Mouse (Mus musculus) fibroblast of lung, adult 2 months (primary cell): ENCODE results near the gene Gm21762.
"Not testable (repeated sequence)": the region's sequence is repeated elsewhere in the genome, so short reads cannot be mapped to it uniquely, and the experiment has no call there.

Experiments used
- DNase-seq: peaks from one replicate; pipeline ENCODE4 v3.0.0-alpha.2; 2011; ENCODE audit warnings: low read depth

Gm21762 gene

GRCm38 (mm10) chr13:120215847-120216246 is at the start of gene Gm21762:
TSS of gene Gm21762 (minus strand) at chr13:120215947.
- DNase-seq: not testable (repeated sequence)

DNA sequence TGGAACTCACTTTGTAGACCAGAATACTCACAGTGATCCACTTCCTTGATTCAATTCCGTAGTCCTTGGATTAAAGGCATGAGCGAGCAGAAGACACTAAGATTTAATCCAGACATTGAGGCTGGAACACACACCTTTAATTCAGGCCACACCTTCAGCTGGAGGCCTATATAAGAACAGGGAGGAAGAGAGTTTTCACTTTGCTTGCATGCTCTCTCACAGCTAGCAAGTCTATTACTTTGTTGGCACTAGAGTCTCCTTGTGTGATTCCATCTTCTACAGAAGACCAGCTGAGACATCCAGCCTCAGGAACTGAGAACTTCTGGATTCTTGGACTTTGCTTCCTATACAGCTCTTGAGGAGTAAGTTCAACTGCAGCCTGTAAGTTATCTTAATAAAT is 47.1 kb upstream of the Gm21762 start, which contains the start of gene AF067061:
Gene AF067061, plus strand, starts transcription at position 245 of the 400 bp plus-strand sequence.
- DNase-seq: not testable (repeated sequence)

- DNase-seq: not testable (repeated sequence)
These were observed 44.0 kb upstream of the Gm21762 start for GRCm38 (mm10) chr13:120259718-120260117.

- DNase-seq: not testable (repeated sequence)
These were observed 43.3 kb upstream of the Gm21762 start for GRCm38 (mm10) chr13:120258817-120259658.

GRCm38 (mm10) chr13:120251208-120251924 is 35.6 kb upstream of the Gm21762 start:
- DNase-seq: not testable (repeated sequence)

- not testable (repeated sequence) for DNase-seq
These were observed 23.1 kb upstream of the Gm21762 start, which contains the start of gene Gm21731 for GRCm38 (mm10) chr13:120238811-120239210. TSS of gene Gm21731 (plus strand) at chr13:120239111.

GRCm38 (mm10) chr13:120232447-120233049 is 16.8 kb upstream of the Gm21762 start:
- DNase-seq: not testable (repeated sequence)

DNA sequence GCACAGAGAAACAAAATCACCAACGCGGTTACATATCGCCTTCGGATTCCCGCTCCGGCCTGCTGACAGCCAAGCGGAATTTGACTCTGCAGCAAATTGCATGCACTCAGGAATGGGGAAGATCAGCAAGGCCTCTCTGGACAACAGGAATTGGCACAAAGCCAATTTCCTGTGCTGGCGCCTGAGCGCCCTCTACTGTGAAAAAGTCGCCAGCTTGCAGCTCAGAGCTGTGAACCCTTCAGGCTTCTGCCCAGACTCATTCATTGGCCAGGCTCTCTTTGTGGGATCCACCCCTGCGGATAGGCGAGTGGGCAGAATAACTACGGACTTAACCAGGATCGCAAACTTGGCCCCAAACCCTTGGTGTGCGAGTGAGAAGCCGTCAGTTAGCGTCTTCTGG is 16.1 kb upstream of the Gm21762 start:
- DNase-seq: not testable (repeated sequence)

- not testable (repeated sequence) for DNase-seq
These were observed 7.4 kb upstream of the Gm21762 start for GRCm38 (mm10) chr13:120223012-120223659.

GRCm38 (mm10) chr13:120220922-120221321 is 5.2 kb upstream of the Gm21762 start:
- DNase-seq: not testable (repeated sequence)

DNA sequence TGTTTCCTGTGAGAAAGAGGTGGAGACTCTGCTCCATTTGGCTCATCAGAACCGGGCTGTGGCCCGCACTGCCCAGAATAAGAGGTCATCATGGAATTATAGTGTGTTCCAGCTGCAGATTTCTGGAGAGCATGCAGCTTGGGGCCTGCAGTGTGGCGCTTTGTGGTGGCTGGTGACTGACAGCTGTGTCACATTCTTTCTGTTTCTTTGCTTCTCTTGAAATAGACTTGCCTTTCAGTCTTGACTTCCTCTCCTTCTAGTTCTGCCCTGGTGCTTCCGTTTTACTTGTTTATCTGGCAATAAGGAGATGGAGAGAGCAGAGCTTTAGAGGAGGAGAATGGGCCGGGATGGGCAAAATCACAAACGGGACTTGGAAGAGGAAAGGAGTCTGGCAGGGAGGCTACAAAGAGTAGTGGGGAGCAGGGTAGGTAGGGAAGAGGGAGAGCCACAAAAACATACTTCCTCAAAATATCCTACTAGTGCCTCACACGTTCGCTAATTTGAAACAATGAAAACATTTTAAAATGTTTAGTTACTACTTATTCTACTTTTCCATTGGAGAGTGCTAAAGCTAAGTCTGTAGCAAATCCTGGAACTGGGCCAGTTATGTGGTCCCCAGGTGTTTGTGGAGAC is 19.4 kb downstream of the Gm21762 start:
- not testable (repeated sequence) for DNase-seq

DNA sequence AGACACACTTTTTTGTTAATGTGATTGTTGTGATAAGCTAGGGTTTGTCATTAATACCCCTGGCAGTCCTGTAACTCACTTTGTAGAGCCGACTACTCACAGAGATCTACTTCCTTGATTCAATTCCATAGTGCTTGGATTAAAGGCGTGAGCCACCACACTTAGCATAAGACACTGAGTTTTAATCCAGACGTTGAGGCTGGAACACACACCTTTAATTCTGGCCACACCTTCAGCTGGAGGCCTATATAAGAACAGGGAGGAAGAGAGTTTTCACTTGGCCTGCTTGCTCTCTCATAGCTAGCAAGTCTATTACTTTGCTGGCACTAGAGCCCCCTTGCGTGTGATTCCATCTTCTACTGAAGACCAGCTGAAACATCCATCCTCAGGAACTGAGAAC is 43.6 kb downstream of the Gm21762 start, which contains the start of gene Gm21818:
Gene Gm21818, plus strand, starts transcription at position 301 of the 400 bp plus-strand sequence.
- DNase-seq: not testable (repeated sequence)

GRCm38 (mm10) chr13:120168301-120168700 is 47.4 kb downstream of the Gm21762 start:
- DNase-seq: not testable (repeated sequence)
